Mouse (Mus musculus) layer of hippocampus, adult 8-10 months (tissue): ENCODE measurements around the gene Chst15. TPM values are rescaled to one million over a fixed set of nuclear protein-coding genes. Genes with fewer than 3 reads are reported as not detected.

Source experiments
- DNase-seq, 2 experiments: peaks; one replicate each; pipeline ENCODE4 v3.0.0; 2022; ENCODE audit warnings: low spot score in 2 of 2
- total RNA-seq, 4 experiments: library from RNA; stranded (reverse); gene quantifications; 2 replicates each; pipeline ENCODE4 v1.2.4; 2022

Chst15 gene
- total RNA-seq = 10 to 100 TPM; 43.0 to 51.0 (median 47.8) TPM

GRCm38 (mm10) chr7:132317036-132317541 is at the start of gene Chst15:
Gene Chst15 (minus strand): TSS chr7:132317228.
- no peak for DNase-seq

GRCm38 (mm10) chr7:132365703-132366384 is 48.8 kb upstream of the Chst15 start:
- DNase-seq = no peak

GRCm38 (mm10) chr7:132365111-132365510 is 48.1 kb upstream of the Chst15 start:
- no peak for DNase-seq

GRCm38 (mm10) chr7:132364506-132364905 is 47.5 kb upstream of the Chst15 start:
- no peak for DNase-seq

- no peak for DNase-seq
These were observed 43.3 kb upstream of the Chst15 start for GRCm38 (mm10) chr7:132360336-132360735.

GRCm38 (mm10) chr7:132358709-132359108 is 41.7 kb upstream of the Chst15 start:
- no peak for DNase-seq

- no peak for DNase-seq
These were observed 41.2 kb upstream of the Chst15 start for GRCm38 (mm10) chr7:132358250-132358649.

- DNase-seq = no peak
These were observed 40.8 kb upstream of the Chst15 start for GRCm38 (mm10) chr7:132357841-132358237.

GRCm38 (mm10) chr7:132356881-132357840 is 40.1 kb upstream of the Chst15 start:
- no peak for DNase-seq

GRCm38 (mm10) chr7:132356185-132356584 is 39.2 kb upstream of the Chst15 start:
- DNase-seq = no peak

GRCm38 (mm10) chr7:132355767-132356166 is 38.7 kb upstream of the Chst15 start:
- DNase-seq = no peak

- DNase-seq = no peak
These were observed 32.1 kb upstream of the Chst15 start for GRCm38 (mm10) chr7:132349075-132349572.

GRCm38 (mm10) chr7:132347273-132348045 is 30.4 kb upstream of the Chst15 start:
- DNase-seq = no peak

GRCm38 (mm10) chr7:132345526-132346070 is 28.6 kb upstream of the Chst15 start:
- DNase-seq = no peak

GRCm38 (mm10) chr7:132344606-132345005 is 27.6 kb upstream of the Chst15 start:
- DNase-seq = no peak

GRCm38 (mm10) chr7:132343900-132344299 is 26.9 kb upstream of the Chst15 start:
- no peak for DNase-seq

- DNase-seq = no peak
These were observed 26.1 kb upstream of the Chst15 start for GRCm38 (mm10) chr7:132343146-132343545.

- DNase-seq = no peak
These were observed 22.2 kb upstream of the Chst15 start for GRCm38 (mm10) chr7:132339041-132339839.

GRCm38 (mm10) chr7:132338350-132338749 is 21.3 kb upstream of the Chst15 start:
- no peak for DNase-seq
